Mouse (Mus musculus) erythroblast, embryonic 14.5 days (primary cell): Measurements from ENCODE around the gene Il4i1. TPM values are rescaled to one million over a fixed set of nuclear protein-coding genes. Genes with fewer than 3 reads are reported as not detected.
"Not testable (repeated sequence)": the region's sequence is repeated elsewhere in the genome, so short reads cannot be mapped to it uniquely, and the experiment has no call there.

Source experiments
- H3K27me3 ChIP-seq: 2 replicates; pipeline ENCODE4 v1.6.1; 2012; ENCODE audit warnings: inconsistent platforms; ENCODE audit not compliant: control insufficient read depth
- H3K36me3 ChIP-seq: 2 replicates; pipeline ENCODE4 v1.6.1; 2012; ENCODE audit warnings: mild to moderate bottlenecking, inconsistent platforms; ENCODE audit not compliant: control insufficient read depth
- H3K4me1 ChIP-seq: 2 replicates; pipeline ENCODE4 v1.6.1; 2012; ENCODE audit warnings: inconsistent platforms; ENCODE audit not compliant: control insufficient read depth
- H3K4me3 ChIP-seq: replicated peaks from 2 replicates; pipeline ENCODE3; 2012; ENCODE audit warnings: moderate library complexity, mild to moderate bottlenecking, inconsistent platforms
- H3K9me3 ChIP-seq: 2 replicates; pipeline ENCODE4 v1.6.1; 2012; ENCODE audit warnings: low read length, inconsistent platforms, mixed read lengths; ENCODE audit not compliant: control insufficient read depth
- GATA1 ChIP-seq: IDR thresholded peaks from 2 replicates; pipeline ENCODE4 v1.6.1; 2012; ENCODE audit warnings: low read length, inconsistent platforms, mixed read lengths
- TAL1 ChIP-seq: IDR thresholded peaks from 3 replicates; pipeline ENCODE4 v1.6.1; 2012; ENCODE audit warnings: low read length, inconsistent platforms, mixed read lengths
- polyA plus RNA-seq: library from polyadenylated mRNA; stranded (reverse); fragments of >175 nt; gene quantifications from 2 replicates; pipeline ENCODE4 v1.2.3, GENCODE M21; 2012

Il4i1 gene
- polyA plus RNA-seq, 1 experiment = 0.12 TPM

DNA sequence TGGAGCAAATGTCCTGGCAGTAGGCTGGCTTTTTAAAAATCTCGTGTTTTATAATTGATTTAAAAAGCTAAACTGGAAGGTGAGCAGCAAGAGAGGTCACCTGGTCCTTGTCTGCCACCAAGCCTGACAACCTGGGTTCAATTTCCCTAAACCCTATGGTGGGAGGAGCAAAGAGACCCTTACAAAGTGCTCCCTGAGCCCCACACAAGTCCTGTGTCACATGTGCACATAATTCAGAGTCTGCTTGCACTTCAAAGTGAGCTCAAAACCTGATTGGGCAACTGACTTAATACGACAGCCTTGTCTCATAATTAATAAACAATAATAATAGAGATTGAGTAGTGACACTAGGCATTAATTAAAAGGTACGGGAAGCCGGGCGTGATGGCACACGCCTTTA is 54.4 kb downstream of the Il4i1 start:
- TF ChIP-seq TAL1 (no peak), GATA1 (no peak)
- Histone ChIP-seq H3K36me3 (peaks cover 7% of the 10 kb centered on the region), H3K27me3 (peaks cover 3% of the 10 kb centered on the region; the same call in 1 of the 2 replicates), H3K4me1 (peaks cover 57% of the 10 kb centered on the region), H3K4me3 (no peak overlapping the region), H3K9me3 (no peaks in the 10 kb centered on the region)

GRCm38 (mm10) chr7:44871181-44871580 is 55.0 kb downstream of the Il4i1 start:
- Histone ChIP-seq H3K36me3 (peaks cover 3% of the 10 kb centered on the region), H3K4me3 (no peak overlapping the region), H3K27me3 (peaks cover 3% of the 10 kb centered on the region; the same call in 1 of the 2 replicates), H3K9me3 (no peaks in the 10 kb centered on the region), H3K4me1 (peaks cover 53% of the 10 kb centered on the region)
- TF ChIP-seq GATA1 (no peak), TAL1 (no peak)

GRCm38 (mm10) chr7:44871774-44872173 is 55.6 kb downstream of the Il4i1 start:
- H3K36me3 ChIP-seq, H3K27me3 ChIP-seq, H3K4me3 ChIP-seq, H3K9me3 ChIP-seq: not testable (repeated sequence)
- peaks cover 47% of the 10 kb centered on the region for H3K4me1 ChIP-seq

DNA sequence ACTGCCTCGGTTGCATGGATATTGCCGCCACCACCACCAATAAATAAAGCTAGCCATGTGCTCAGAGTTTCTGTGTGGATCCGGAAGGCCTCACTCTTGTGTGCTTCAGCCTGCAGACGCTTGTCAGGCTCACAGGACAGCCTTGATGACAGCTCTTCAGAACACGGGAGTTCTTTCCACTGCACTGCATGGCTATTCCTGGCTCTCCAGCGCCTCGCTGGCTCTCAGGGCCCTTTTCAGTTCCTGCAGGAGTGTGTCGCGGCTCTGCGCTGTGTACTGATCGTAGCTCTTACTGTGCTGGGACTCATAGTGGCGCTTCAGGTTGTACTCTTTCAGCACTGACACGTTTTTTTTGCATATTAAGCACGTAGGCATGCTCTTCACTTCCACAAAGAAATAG is 61.6 kb downstream of the Il4i1 start:
- Histone ChIP-seq H3K4me1 (peaks cover 16% of the 10 kb centered on the region), H3K27me3 (no peaks in the 10 kb centered on the region), H3K9me3 (no peaks in the 10 kb centered on the region), H3K4me3 (no peak overlapping the region), H3K36me3 (peaks cover 65% of the 10 kb centered on the region)
- TF ChIP-seq TAL1 (no peak), GATA1 (no peak)

GRCm38 (mm10) chr7:44883036-44883435 is 66.8 kb downstream of the Il4i1 start:
- H3K4me1 ChIP-seq = peaks cover 11% of the 10 kb centered on the region
- no peak for TF ChIP-seq TAL1
- no peak for TF ChIP-seq GATA1
- H3K4me3 ChIP-seq = no peak overlapping the region
- no peaks in the 10 kb centered on the region for H3K9me3 ChIP-seq
- H3K36me3 ChIP-seq = peaks cover 92% of the 10 kb centered on the region
- no peaks in the 10 kb centered on the region for H3K27me3 ChIP-seq

DNA sequence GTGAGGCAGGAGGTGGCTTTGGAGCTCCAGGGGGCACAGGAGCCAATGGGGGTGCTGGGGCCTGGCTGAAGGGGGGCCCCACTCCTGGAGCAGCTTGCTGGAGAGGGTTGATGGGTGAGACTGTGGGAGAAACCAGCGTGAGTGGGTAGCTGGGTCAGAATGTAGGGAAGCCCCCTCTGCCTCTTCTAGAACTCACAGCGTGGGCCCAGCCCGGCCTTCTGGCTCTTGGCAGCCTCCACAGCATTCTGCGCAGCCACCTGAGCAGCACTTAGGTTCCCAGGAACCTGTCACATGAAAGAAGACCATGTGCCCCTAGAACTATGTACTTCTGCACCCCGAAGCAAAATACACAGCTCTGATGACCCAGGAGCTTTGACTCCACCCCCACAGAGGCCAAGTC is 68.5 kb downstream of the Il4i1 start:
- H3K27me3 ChIP-seq = no peaks in the 10 kb centered on the region
- TF ChIP-seq TAL1 (no peak), GATA1 (no peak)
- H3K4me1 ChIP-seq = peaks cover 22% of the 10 kb centered on the region
- peaks cover 90% of the 10 kb centered on the region for H3K36me3 ChIP-seq
- H3K9me3 ChIP-seq = no peaks in the 10 kb centered on the region
- no peak overlapping the region for H3K4me3 ChIP-seq

DNA sequence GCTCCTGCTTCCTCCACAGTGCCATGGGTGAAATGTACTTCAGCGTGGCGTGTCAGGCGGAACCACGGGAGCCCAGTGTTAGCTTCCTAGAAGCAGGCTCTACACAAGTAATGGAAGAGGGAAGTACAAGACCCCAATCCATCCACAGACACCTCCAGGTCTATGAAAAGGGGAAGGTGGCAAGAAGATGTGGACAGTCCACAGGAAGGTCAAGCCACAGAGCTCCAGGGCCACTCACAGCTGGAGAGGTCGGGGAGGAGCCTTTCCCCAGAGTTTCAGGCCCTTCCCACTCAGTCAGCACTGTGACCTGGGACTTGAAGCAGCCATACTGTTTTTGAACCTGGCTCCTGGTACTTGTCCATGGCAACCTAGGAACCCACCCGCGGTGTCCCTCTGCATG is 70.8 kb downstream of the Il4i1 start:
- H3K4me3 ChIP-seq = no peak overlapping the region
- no peaks in the 10 kb centered on the region for H3K27me3 ChIP-seq
- H3K4me1 ChIP-seq = peaks cover 37% of the 10 kb centered on the region
- no peaks in the 10 kb centered on the region for H3K9me3 ChIP-seq
- H3K36me3 ChIP-seq = peaks cover 79% of the 10 kb centered on the region
- TF ChIP-seq TAL1 (no peak), GATA1 (no peak)

- H3K27me3 ChIP-seq = no peaks in the 10 kb centered on the region
- no peaks in the 10 kb centered on the region for H3K9me3 ChIP-seq
- TF ChIP-seq TAL1 (no peak), GATA1 (no peak)
- peaks cover 64% of the 10 kb centered on the region for H3K36me3 ChIP-seq
- H3K4me1 ChIP-seq = peaks cover 39% of the 10 kb centered on the region
- H3K4me3 ChIP-seq = no peak overlapping the region
Measured at GRCm38 (mm10) chr7:44888256-44889105, 72.3 kb downstream of the Il4i1 start.

DNA sequence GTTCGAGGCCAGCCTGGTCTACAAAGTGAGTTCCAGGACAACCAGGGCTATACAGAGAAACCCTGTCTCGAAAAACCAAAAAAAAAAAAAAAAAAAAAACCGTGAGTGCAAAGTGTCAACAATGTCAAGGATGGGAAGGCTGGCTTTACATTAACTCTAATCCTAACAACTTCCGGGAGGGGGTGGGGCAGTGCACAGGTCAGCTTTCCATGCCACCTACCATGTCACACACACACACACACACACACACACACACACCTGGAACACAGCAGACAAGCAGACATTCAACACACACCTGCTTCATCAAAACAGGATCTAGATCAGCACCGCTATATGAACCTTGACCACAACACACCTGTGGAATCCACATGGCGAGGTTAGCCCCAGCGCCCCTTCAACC is 74.0 kb downstream of the Il4i1 start:
- Histone ChIP-seq H3K36me3 (peaks cover 50% of the 10 kb centered on the region), H3K4me1 (peaks cover 47% of the 10 kb centered on the region), H3K9me3 (no peaks in the 10 kb centered on the region), H3K27me3 (no peaks in the 10 kb centered on the region), H3K4me3 (no peak overlapping the region)
- no peak for TF ChIP-seq TAL1
- no peak for TF ChIP-seq GATA1

Other genes starting within 250 kb of the Il4i1 start
- gene Napsa, start 244.0 kb upstream of the Il4i1 start, polyA plus RNA-seq = 0.20 and 0.21 TPM in 2 replicates
- 0.01 TPM in 2 replicates for gene Kcnc3, start 225.7 kb upstream of the Il4i1 start, polyA plus RNA-seq
- under 0.01 TPM in 1 of 2 replicates, not detected in the other for gene Myh14, start 145.5 kb upstream of the Il4i1 start, polyA plus RNA-seq
- gene Izumo2, start 107.6 kb upstream of the Il4i1 start, polyA plus RNA-seq = not detected in 2 replicates
- 16.3 and 18.4 TPM in 2 replicates for gene Vrk3, start 68.0 kb upstream of the Il4i1 start, polyA plus RNA-seq
- 0.03 and 0.07 TPM in 2 replicates for gene Zfp473, start 65.3 kb upstream of the Il4i1 start, polyA plus RNA-seq
- gene Nup62, start 299 bp upstream of the Il4i1 start, polyA plus RNA-seq = 6.9 and 10.5 TPM in 2 replicates
- 9.7 and 12.0 TPM in 2 replicates for gene Atf5, start 271 bp downstream of the Il4i1 start, polyA plus RNA-seq
- 33.5 and 36.8 TPM in 2 replicates for gene Akt1s1, start 32.6 kb downstream of the Il4i1 start, polyA plus RNA-seq
- gene Tbc1d17, start 32.7 kb downstream of the Il4i1 start, polyA plus RNA-seq = 7.7 and 10.0 TPM in 2 replicates
- gene Pnkp, start 40.8 kb downstream of the Il4i1 start, polyA plus RNA-seq = 4.5 and 5.5 TPM in 2 replicates
- 7.3 and 8.9 TPM in 2 replicates for gene Ptov1, start 53.4 kb downstream of the Il4i1 start, polyA plus RNA-seq
- 46.3 and 51.9 TPM in 2 replicates for gene Med25, start 76.3 kb downstream of the Il4i1 start, polyA plus RNA-seq
- 2.6 TPM in 2 replicates for gene Fuz, start 79.7 kb downstream of the Il4i1 start, polyA plus RNA-seq
- 48.1 and 53.1 TPM in 2 replicates for gene Ap2a1, start 113.1 kb downstream of the Il4i1 start, polyA plus RNA-seq
- not detected in 2 replicates for gene Tsks, start 126.8 kb downstream of the Il4i1 start, polyA plus RNA-seq
- 0.05 and 0.07 TPM in 2 replicates for gene Cpt1c, start 158.5 kb downstream of the Il4i1 start, polyA plus RNA-seq
- 4.3 and 4.9 TPM in 2 replicates for gene Prmt1, start 170.2 kb downstream of the Il4i1 start, polyA plus RNA-seq
- 10.4 and 10.6 TPM in 2 replicates for gene Irf3, start 181.3 kb downstream of the Il4i1 start, polyA plus RNA-seq
- 6.1 and 6.4 TPM in 2 replicates for gene Bcl2l12, start 182.3 kb downstream of the Il4i1 start, polyA plus RNA-seq
- gene Scaf1, start 200.0 kb downstream of the Il4i1 start, polyA plus RNA-seq = 29.6 and 31.0 TPM in 2 replicates
- 0.45 and 0.53 TPM in 2 replicates for gene Rras, start 201.6 kb downstream of the Il4i1 start, polyA plus RNA-seq
- gene Prr12, start 236.5 kb downstream of the Il4i1 start, polyA plus RNA-seq = 1.6 and 2.9 TPM in 2 replicates
- 12.5 and 14.9 TPM in 2 replicates for gene Nosip, start 246.0 kb downstream of the Il4i1 start, polyA plus RNA-seq
- gene Prrg2, start 246.3 kb downstream of the Il4i1 start, polyA plus RNA-seq = 3.0 and 3.6 TPM in 2 replicates